Mouse (Mus musculus) lung, embryonic 15.5 days (tissue): ENCODE results near the gene Ifitm2. TPM values are rescaled to one million over a fixed set of nuclear protein-coding genes. Genes with fewer than 3 reads are reported as not detected.

ENCODE experiments used
- ATAC-seq: fragments of 200-750 bp; cut with Nextera tagmentation; 2 replicates; pipeline ENCODE4 v1.8.0; 2017; ENCODE audit warnings: moderate number of reproducible peaks, borderline replicate concordance; ENCODE audit not compliant: low FRiP score, low TSS enrichment; ENCODE audit errors: extremely low read depth
- H3K27ac ChIP-seq: fragments of 300-500 bp; sonication (generic); 2 replicates; pipeline ENCODE4 v1.5.1; 2015; ENCODE audit warnings: moderate library complexity, mild to moderate bottlenecking, inconsistent platforms
- H3K27me3 ChIP-seq: fragments of 300-500 bp; sonication (generic); 2 replicates; pipeline ENCODE4 v1.6.1; 2015; ENCODE audit warnings: inconsistent platforms
- H3K36me3 ChIP-seq: fragments of 300-500 bp; sonication (generic); 2 replicates; pipeline ENCODE4 v1.6.1; 2015; ENCODE audit warnings: inconsistent platforms
- H3K4me1 ChIP-seq: fragments of 300-500 bp; sonication (generic); 2 replicates; pipeline ENCODE4 v1.6.1; 2015; ENCODE audit warnings: inconsistent platforms
- H3K4me2 ChIP-seq: fragments of 300-500 bp; sonication (generic); 2 replicates; pipeline ENCODE4 v1.6.1; 2015; ENCODE audit warnings: inconsistent platforms, mild to moderate bottlenecking, moderate library complexity
- H3K4me3 ChIP-seq: fragments of 300-500 bp; sonication (generic); 2 replicates; pipeline ENCODE4 v1.5.1; 2015; ENCODE audit warnings: mild to moderate bottlenecking, inconsistent platforms
- H3K9ac ChIP-seq: fragments of 300-500 bp; sonication (generic); 2 replicates; pipeline ENCODE4 v1.6.1; 2015; ENCODE audit warnings: inconsistent platforms
- H3K9me3 ChIP-seq: fragments of 300-500 bp; sonication (generic); 2 replicates; pipeline ENCODE4 v1.6.1; 2016; ENCODE audit warnings: inconsistent platforms
- WGBS: fragments of 180-500 bp; shearing (Covaris S2); methylation state at CpG from one replicate; pipeline ENCODE4 v1.1.7; 2015; 5-methylcytosine and 5-hydroxymethylcytosine counted together
- polyA plus RNA-seq: library from polyadenylated mRNA; unstranded; fragments of >200 nt; fragmentation: Nextera tagmentation; extraction: Ambion mirVana; gene quantifications from 2 replicates; pipeline ENCODE4 v1.2.1, GENCODE M21; 2015

The Ifitm2 gene
- polyA plus RNA-seq, 1 experiment from 2014 or later, result 925 TPM

DNA sequence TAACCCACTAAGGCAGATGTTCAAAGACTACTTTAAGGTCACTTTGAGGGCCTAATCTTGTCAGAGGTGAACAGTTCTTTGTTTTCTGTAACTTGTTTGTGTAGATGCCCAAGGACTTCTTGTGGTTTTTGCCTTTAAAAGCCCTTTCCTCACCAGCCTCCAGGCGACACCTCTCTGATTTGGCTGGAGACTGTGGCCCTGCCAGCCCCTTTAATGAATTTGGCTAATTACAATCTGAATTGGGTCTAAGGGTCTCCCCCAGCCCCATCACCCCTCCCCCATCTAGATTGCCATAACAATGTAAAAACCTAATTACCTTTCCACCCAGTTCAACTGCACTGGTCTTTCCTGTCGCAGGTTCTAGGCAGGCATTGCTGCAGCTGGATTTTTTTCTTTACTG, 6.9 kb upstream of the Ifitm2 start:
- H3K4me3 ChIP-seq, result no peak overlapping the region
- H3K4me2 ChIP-seq, result no peak overlapping the region
- no peaks in the 10 kb centered on the region for H3K9me3 ChIP-seq
- no peak overlapping the region for H3K27ac ChIP-seq
- no peaks in the 10 kb centered on the region for H3K27me3 ChIP-seq
- ATAC-seq, result no peak
- no peaks in the 10 kb centered on the region for H3K36me3 ChIP-seq
- WGBS, result 82% methylated on average over 2 of the region's 2 CpGs
- no peak overlapping the region for H3K9ac ChIP-seq
- peaks cover 7% of the 10 kb centered on the region for H3K4me1 ChIP-seq

DNA sequence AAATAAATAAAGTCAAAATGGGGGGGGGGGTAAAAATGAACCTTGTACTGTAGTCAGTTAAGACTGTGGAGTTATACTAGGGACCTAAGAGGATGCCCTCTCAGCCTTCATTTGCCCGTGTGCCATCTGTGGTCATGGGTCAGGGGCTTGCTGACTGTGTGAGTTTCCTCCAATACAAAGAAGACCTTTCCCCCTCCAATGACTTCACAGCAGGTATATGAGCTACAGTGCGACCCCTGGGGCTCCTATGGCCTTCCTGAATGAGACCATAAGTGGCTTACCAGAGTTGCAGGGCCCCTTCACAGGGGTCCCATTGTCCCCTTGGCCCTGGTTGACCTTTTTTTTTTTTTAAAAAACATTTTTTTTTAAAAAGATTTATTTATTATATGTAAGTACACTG, 5.6 kb upstream of the Ifitm2 start:
- Histone ChIP-seq H3K27ac (no peak overlapping the region), H3K36me3 (no peaks in the 10 kb centered on the region), H3K9ac (no peak overlapping the region), H3K9me3 (no peaks in the 10 kb centered on the region), H3K4me1 (peaks cover 11% of the 10 kb centered on the region), H3K4me3 (no peak overlapping the region), H3K27me3 (no peaks in the 10 kb centered on the region), H3K4me2 (no peak overlapping the region)
- no peak for ATAC-seq
- 84% methylated on average over 2 of the region's 2 CpGs for WGBS

DNA sequence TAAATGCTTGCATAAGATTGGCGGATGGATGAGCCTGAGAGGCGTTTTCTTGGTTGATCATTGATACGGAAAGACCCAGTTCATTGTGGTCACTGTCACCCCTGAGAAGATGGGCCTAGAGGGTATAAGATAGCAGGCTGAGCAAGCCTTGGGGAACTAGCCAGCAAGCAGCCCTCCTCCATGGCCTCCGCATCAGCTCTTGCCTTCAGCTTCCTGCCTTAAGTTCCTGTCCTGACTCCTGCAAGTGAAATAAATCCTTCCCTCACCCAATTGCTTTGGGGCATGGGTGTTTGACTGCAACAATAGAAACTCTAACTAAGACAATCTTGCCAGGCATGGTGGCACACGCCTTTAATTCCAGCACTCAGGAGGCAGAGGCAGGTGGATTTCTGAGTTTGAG, 4.2 kb upstream of the Ifitm2 start:
- 85% methylated on average over 5 of the region's 5 CpGs for WGBS
- no peaks in the 10 kb centered on the region for H3K36me3 ChIP-seq
- H3K4me2 ChIP-seq, result no peak overlapping the region
- no peak overlapping the region for H3K27ac ChIP-seq
- H3K27me3 ChIP-seq, result no peaks in the 10 kb centered on the region
- H3K4me3 ChIP-seq, result no peak overlapping the region
- H3K9me3 ChIP-seq, result no peaks in the 10 kb centered on the region
- no peak overlapping the region for H3K9ac ChIP-seq
- ATAC-seq, result no peak
- H3K4me1 ChIP-seq, result peaks cover 16% of the 10 kb centered on the region

DNA sequence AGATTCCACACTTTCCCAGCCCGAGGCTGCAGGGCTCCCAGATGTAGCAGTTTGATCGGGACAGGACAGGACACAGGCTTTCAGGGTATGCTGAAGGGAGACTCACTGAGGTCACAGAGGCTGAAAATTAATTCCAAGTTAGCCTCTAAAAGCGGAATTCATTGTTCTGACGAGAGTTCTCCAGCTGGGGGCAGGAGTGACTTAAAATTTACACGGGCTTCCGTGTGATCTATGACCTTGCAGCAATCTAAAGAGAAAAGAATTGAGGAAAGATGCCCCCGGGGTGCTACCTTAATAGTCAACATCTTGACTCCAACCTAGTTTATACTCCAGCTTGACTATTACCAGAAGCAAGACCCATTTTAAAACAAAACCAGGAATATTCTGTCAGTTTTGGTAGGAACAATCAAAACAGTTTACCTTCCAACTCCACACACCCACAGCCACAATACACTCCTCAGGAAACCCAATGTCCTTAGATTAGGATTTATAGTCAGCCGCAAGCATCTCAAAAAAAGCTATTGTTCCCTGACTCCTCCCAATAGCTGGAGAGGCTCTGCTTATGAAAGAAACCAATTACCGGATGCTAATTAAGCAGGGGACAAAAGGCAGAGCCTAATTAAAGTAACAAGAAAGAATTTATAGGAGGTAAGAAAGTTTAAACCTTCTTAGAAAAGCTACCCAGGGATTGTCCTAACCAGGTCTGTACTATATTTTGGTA, 3.6 kb upstream of the Ifitm2 start:
- WGBS, result 16% methylated on average over 9 of the region's 9 CpGs
- peaks cover 21% of the 10 kb centered on the region for H3K4me1 ChIP-seq
- no peak for ATAC-seq
- no peak overlapping the region for H3K4me2 ChIP-seq
- H3K27ac ChIP-seq, result no peak overlapping the region
- no peak overlapping the region for H3K9ac ChIP-seq
- no peak overlapping the region for H3K4me3 ChIP-seq
- no peaks in the 10 kb centered on the region for H3K9me3 ChIP-seq
- no peaks in the 10 kb centered on the region for H3K36me3 ChIP-seq
- no peaks in the 10 kb centered on the region for H3K27me3 ChIP-seq

DNA sequence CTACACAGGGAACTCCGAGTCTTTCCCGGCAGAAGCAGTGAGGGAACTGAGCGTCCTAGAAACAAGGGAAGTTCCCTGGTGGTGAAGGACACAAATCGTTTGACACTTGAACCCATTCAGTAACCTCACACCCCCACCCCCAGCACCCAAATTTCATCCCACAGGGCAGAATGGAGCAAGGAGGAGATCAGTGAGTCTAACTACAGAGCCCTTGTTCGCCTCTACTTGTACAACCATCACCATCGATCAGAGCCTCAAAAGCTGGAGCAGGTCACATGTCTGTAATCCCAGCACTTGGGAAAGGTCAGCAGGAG, 726 bp upstream of the Ifitm2 start:
- no peaks in the 10 kb centered on the region for H3K9me3 ChIP-seq
- H3K27me3 ChIP-seq, result no peaks in the 10 kb centered on the region
- H3K4me2 ChIP-seq, result peak overlapping the region; percentile 26
- H3K4me3 ChIP-seq, result no peak overlapping the region
- no peak overlapping the region for H3K9ac ChIP-seq
- H3K4me1 ChIP-seq, result peaks cover 43% of the 10 kb centered on the region
- WGBS, result 36% methylated on average over 6 of the region's 6 CpGs
- no peaks in the 10 kb centered on the region; the same call in 1 of the 2 replicates for H3K36me3 ChIP-seq
- ATAC-seq, result 0 out of 2 replicates have a peak, but pooled peaks have one; percentile 3
- peak overlapping the region; percentile 98 for H3K27ac ChIP-seq

DNA sequence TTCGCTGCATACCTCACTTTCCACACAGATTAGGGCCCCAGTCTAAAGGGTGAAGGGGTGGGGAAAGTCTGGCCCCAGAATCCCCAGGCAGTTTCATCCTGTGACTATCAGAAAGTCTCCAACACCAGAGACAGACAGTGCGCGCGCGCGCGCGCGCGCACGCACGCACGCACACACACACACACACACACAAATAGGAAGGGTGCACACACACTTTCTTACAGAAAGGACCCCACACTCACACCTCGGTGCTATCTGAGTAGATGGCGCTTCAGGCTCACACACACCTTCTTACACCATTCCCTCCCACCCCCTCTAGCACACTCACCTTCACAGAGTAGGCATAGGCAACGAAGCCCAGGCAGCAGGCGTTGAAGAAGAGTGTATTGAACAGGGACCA, 445 bp downstream of the Ifitm2 start:
- Histone ChIP-seq H3K4me1 (peaks cover 55% of the 10 kb centered on the region), H3K27me3 (no peaks in the 10 kb centered on the region), H3K4me2 (peak overlapping the region; percentile 81), H3K27ac (peak overlapping the region; percentile 98), H3K9me3 (no peaks in the 10 kb centered on the region), H3K9ac (peak overlapping the region; percentile 72), H3K4me3 (peak overlapping the region; percentile 62), H3K36me3 (peaks cover under 1% of the 10 kb centered on the region; the same call in 1 of the 2 replicates)
- ATAC-seq, result peak; percentile 16; the same call in 1 of the 2 replicates
- WGBS, result under 1% methylated on average over 17 of the region's 17 CpGs

DNA sequence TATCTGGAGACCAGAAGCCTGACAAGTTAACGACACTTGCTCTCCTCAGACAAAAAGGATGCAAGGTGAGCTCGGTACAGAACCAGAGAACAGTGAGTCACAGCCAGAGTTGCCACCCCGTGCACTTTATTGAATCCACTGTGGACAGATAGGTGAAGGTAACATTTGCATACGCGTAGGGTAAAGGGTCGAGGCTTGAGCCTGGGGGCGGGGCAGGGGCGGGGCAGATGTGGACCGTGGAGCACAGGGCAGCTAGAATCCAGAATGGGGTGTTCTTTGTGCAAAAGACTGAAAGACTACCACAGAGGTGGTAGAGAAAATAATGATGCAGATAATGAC, 1.1 kb downstream of the Ifitm2 start:
- H3K27me3 ChIP-seq, result no peaks in the 10 kb centered on the region
- H3K36me3 ChIP-seq, result peaks cover 7% of the 10 kb centered on the region
- no peaks in the 10 kb centered on the region for H3K9me3 ChIP-seq
- H3K9ac ChIP-seq, result peak overlapping the region; percentile 72
- 4% methylated on average over 9 of the region's 9 CpGs for WGBS
- H3K4me1 ChIP-seq, result peaks cover 57% of the 10 kb centered on the region
- H3K4me2 ChIP-seq, result peak overlapping the region; percentile 81
- no peak for ATAC-seq
- peak overlapping the region; percentile 37; the same call in 1 of the 2 replicates for H3K27ac ChIP-seq
- peak overlapping the region; percentile 62 for H3K4me3 ChIP-seq

DNA sequence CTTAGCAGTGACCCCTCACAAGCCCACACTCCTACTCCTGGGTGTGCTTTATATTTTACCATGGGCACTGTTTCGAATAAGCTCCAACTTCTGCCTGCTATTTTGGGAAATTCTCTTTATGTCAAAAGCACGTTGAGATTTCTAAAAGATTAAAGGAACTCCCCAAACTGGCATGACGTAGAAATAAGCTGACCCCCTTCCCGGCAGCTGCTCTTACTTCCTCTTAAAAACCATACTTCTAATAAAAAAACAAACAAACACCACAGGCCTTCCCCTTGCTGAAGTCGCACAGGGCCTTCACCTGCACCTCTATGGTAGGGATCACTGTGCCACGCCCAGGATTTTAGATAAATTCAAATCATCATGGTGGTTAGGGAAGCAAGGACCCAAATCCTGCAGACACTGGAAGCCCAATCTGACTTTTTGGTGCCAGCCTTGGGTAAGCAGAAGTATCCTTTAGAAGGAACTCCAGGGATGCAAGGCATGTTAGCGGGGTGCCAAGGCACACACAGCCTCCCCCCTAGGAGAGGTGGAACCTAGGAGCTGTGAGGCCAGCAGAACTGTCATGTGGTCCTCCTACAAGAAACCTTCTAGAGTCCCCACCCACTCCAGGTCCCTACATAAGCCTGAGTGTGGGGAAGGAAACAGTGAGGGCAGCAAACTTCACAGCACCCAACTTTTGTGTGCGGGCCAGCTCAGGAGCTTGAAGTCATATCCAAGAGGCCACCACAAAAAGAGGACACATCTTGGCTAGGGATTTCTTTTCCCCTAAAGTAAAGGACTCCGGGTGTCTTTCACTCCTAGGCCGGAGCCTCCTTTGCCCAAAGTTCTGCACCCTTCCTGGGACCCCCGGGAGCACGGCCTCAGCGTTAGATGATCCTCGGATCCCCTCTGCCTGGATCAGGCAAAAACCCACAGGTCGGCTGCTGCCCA, 1.7 kb downstream of the Ifitm2 start:
- H3K9ac ChIP-seq, result peak overlapping the region; percentile 72
- H3K27ac ChIP-seq, result peak overlapping the region; percentile 37; the same call in 1 of the 2 replicates
- H3K9me3 ChIP-seq, result no peaks in the 10 kb centered on the region
- no peak for ATAC-seq
- H3K4me3 ChIP-seq, result peak overlapping the region; percentile 62
- H3K4me2 ChIP-seq, result peak overlapping the region; percentile 81
- peaks cover 13% of the 10 kb centered on the region for H3K36me3 ChIP-seq
- H3K27me3 ChIP-seq, result no peaks in the 10 kb centered on the region
- H3K4me1 ChIP-seq, result peaks cover 53% of the 10 kb centered on the region
- WGBS, result 38% methylated on average over 15 of the region's 15 CpGs

DNA sequence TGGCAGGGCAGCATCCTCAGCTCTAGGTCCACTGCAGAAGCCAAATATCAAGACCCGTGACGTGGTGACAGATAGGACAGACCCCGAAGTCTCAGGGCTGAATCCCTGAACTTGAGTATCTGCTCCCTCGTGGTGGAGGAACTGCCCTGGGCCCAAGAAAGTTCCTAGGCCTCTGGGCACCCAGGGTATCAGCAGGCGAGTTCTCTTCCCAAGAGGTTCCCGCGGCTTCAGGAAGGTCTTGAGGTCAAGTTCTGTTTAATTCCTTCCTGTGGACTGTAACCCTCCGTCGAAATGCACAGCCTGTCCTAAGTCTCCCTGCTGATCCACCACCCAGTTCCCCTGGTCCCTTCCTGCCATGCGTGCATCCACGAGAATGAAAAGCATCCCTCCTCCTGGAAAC, 2.7 kb downstream of the Ifitm2 start:
- no peak for ATAC-seq
- H3K36me3 ChIP-seq, result peaks cover 22% of the 10 kb centered on the region
- H3K4me3 ChIP-seq, result no peak overlapping the region
- WGBS, result 59% methylated on average over 11 of the region's 11 CpGs
- H3K27me3 ChIP-seq, result no peaks in the 10 kb centered on the region
- H3K4me1 ChIP-seq, result peaks cover 52% of the 10 kb centered on the region
- peak overlapping the region; percentile 81 for H3K4me2 ChIP-seq
- no peaks in the 10 kb centered on the region for H3K9me3 ChIP-seq
- H3K27ac ChIP-seq, result no peak overlapping the region
- no peak overlapping the region for H3K9ac ChIP-seq

DNA sequence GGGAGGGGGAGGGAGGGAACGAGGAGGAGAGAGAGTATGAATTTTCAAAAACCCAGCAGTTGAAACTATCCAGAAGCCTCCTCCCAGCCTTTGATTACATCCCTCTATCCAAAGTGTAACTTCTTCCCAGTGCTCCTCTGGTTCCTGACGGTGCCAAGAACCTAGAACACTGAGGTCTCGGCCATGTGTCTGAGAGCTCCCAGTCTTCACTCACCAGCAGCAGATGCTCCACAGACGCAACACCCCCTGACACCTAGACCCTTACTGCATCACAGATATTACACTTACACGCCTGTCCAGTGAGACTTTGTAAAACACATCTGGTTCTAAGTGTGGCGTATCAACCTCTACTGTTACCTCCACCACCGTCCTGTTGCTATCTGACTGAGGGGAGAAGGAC, 3.3 kb downstream of the Ifitm2 start:
- Histone ChIP-seq H3K4me3 (no peak overlapping the region), H3K9me3 (no peaks in the 10 kb centered on the region), H3K4me1 (peaks cover 52% of the 10 kb centered on the region), H3K36me3 (peaks cover 28% of the 10 kb centered on the region), H3K4me2 (peak overlapping the region; percentile 81; the same call in 1 of the 2 replicates), H3K27ac (no peak overlapping the region), H3K9ac (no peak overlapping the region), H3K27me3 (no peaks in the 10 kb centered on the region)
- ATAC-seq, result no peak
- 65% methylated on average over 7 of the region's 7 CpGs for WGBS

DNA sequence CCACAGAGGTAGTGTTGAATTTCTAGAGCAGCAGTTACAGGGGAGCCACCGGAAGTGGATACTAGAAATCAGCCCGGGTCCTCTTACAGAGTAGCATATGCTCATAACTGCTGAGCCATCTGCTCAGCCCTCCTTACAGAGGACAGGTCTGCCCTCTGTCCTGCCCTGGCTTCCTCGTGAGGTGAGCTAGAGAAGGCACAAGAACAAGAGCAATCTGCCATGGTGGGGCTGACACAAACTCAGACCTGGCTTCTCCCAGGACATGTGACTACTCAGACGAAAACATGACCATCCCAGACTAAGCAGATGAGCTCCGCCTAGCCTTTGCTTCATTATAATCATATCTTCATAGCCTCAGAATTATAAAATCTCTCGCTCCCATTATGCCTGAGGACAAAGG, 4.0 kb downstream of the Ifitm2 start:
- peaks cover 49% of the 10 kb centered on the region for H3K4me1 ChIP-seq
- H3K4me2 ChIP-seq, result no peak overlapping the region
- 68% methylated on average over 6 of the region's 6 CpGs for WGBS
- H3K36me3 ChIP-seq, result peaks cover 32% of the 10 kb centered on the region
- H3K4me3 ChIP-seq, result no peak overlapping the region
- no peaks in the 10 kb centered on the region for H3K27me3 ChIP-seq
- no peaks in the 10 kb centered on the region for H3K9me3 ChIP-seq
- peak overlapping the region; percentile 62; the same call in 1 of the 2 replicates for H3K27ac ChIP-seq
- ATAC-seq, result no peak
- H3K9ac ChIP-seq, result no peak overlapping the region

DNA sequence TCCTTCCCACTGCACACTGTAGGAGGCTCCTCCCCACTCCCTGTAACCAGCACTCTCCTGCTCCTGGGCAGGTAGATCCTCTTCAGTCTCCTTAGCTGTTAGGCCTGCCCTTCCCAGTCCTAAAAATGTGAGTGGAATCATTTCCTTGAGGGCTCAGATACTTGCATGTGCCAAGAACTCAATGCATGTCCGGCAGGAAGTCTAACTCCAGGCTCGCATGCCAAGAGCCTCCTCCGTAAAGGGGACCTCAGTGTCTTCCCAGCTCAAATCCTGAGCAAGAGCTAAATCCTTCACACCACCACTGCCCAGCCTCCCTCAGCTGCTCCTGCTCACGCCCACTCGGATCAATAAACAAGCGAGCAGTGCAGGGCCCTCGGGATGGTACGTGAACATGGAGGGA, 4.7 kb downstream of the Ifitm2 start:
- Histone ChIP-seq H3K27me3 (no peaks in the 10 kb centered on the region), H3K27ac (peak overlapping the region; percentile 62), H3K4me3 (no peak overlapping the region), H3K9ac (no peak overlapping the region), H3K4me1 (peaks cover 42% of the 10 kb centered on the region), H3K9me3 (no peaks in the 10 kb centered on the region), H3K4me2 (0 out of 2 replicates have a peak overlapping the region, but pooled peaks have one; percentile 12), H3K36me3 (peaks cover 40% of the 10 kb centered on the region)
- ATAC-seq, result no peak
- WGBS, result 39% methylated on average over 8 of the region's 8 CpGs
